Mouse (Mus musculus): ENCODE measurements around the gene Dgkb.

Gene Dgkb

DNA sequence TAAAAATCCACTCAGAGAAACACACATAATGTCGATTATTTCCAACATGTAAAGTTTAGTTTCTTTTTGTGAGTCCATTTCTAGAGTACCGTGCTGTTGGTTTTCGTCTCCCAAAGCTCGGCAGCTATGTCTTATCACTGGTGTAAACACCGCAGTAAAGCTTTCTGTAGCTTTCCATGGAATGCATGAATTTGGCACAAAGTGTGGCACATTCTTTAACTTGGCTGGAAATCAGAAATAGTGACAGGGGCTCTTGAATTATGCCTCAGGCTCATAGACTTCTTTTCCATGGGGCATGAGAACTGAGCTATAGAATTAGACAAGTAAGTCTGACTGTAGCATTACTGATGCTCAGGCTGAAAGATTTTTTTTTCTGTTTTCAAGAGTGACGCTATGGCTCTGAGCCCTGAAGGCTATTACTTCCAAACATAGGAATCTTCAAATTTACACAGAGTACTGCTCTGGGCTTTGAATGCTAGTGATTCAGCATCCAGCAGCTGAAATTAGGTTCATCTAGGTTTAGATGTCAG is 179.0 kb downstream of the Dgkb start:
- DNase-seq (ENCODE audit: low read depth, low spot score) = no peak

DNA sequence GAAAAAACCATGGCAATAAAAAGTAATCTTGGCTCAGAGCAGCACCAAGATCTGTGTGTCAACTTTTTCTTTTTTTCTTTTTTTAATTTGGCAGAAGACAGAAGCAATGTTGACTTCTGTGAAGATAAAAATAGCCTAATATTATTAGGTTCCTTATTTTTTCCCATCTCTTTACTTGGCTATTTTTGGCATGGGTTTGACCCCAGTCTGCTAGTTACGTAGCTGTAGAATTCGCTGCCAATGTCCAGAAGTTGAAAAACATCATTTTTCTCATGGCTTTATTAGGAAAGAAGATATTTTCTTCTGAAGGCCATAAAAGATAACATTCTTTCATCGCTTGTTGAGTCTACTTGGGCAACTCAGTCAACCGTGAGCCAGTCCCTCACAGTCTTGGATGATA is 200.1 kb downstream of the Dgkb start:
- no peak for DNase-seq (ENCODE audit: low read depth, low spot score)

DNA sequence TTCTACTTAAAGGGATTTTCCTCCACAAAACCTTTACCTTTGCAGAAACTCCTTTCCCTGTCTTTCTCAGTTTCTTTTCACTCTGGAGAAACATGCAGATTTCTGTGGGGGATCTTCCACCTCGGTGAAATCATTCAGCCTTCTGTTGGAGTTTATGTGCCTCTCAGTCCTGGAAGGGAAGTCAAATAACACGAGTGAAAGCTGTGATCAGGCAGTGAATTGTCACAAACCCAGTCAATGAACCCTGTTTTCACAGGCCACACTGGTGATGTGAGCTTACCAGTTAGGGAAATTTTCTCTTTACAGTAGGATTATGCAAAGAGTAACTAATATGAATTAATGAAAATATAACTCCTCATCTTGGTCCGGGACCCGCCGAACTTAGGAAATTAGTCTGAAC is 229.7 kb downstream of the Dgkb start:
- no peak for DNase-seq (ENCODE audit: low read depth, low spot score)

DNA sequence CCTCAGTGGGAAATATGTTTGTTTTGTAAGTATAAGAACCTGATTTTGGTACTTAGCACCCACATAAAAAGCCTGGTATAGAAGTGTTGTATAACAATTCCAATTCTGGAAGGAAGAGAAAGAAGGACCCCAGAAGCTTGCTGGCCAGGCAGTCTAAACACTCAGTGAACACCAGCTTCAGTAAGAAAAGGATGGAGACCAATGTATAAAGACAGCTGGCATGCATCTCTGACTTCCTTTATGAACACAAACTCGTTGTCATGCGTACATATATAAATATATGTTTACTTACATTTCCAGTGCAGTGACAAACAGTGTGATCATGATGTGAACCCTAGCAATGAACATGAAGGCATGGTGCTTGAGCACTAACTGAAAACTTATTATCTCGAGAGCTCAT is 270.7 kb downstream of the Dgkb start:
- no peak for DNase-seq (ENCODE audit: low read depth, low spot score)

DNA sequence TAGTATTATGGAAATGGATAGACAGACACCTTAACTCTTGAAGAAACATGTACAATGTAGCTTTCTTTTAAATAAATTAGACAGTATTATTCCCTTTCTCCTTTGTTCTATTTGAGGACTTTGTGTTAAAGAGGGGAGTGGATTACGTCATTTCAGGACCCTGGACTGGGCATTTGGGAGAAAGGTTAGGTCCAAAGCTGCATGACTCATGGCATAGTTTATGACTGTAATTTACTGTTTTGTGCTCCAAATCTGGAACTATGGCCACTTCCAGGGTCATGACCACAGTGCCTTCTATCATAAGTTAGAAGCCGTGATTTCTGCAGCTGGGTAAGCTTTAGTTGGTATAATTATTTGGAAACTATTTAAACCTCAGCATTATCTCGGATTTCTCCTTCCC is 294.4 kb downstream of the Dgkb start:
- DNase-seq (ENCODE audit: low read depth, low spot score) = no peak

DNA sequence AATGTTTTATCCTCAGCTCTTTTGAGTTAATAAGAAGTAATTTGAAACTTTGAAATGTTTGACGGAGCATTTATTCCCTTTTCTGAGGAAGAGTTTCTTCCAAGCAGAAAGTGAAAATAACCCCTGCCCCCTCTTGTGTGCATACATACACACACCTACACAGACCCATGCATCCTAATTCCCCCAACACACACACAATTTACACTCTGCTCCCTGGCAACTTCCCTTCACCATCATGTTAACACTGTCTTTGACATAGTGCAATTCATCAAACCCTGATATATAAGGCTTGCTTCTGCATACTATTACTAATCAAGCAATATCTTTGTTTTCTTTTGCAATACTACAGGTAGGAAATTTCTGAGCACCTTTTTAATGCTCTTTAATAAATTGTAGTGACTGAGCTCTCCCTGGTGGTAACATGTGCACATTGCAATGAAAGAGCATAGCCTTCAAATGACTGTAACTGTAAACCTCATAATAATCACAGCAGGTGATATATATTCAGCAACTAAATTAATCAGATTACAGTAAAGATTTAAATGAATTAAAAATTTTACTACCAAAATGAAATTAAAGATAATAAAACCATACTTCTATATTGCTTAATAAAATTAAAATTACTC is 297.6 kb downstream of the Dgkb start:
- DNase-seq (ENCODE audit: low read depth, low spot score) = no peak

DNA sequence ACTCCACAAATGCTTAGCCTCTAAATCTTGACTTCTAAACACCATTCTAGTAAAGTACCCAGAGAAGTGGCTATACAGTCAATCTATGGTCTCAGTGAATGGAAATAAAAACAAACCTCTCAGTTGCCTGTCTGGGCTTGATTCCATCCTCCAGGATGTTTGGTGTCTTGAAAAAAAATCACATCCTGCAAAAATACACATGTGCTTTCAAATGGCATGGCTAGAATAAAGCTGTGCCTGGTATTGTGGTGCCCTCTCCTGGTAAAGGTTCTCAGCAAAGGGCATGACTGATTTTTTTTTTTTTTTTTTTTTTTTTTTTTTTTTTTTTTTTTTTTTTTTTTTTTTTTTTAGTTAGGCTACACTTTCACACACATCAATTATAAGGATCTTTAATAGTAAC is 306.0 kb downstream of the Dgkb start:
- DNase-seq (ENCODE audit: low read depth, low spot score) = no peak

DNA sequence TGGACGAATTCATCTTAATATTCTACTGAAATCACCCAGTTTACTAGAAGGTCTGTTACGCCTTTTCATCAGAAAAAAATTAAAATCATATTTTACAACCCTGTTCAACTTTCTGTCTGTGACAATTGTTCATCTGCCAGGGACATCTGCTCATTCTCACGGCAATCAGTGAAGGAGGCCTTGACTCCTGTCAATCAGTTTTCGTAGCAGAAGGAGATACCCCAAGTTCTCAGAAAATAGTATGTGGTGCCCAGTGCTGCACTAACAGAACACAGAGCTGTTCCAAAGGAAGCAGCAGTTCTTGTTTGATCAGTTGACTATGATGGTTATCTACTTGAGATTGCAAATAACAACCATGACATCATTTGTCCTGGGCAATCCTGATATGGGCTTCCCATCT is 307.8 kb downstream of the Dgkb start:
- DNase-seq (ENCODE audit: low read depth, low spot score) = no peak

DNA sequence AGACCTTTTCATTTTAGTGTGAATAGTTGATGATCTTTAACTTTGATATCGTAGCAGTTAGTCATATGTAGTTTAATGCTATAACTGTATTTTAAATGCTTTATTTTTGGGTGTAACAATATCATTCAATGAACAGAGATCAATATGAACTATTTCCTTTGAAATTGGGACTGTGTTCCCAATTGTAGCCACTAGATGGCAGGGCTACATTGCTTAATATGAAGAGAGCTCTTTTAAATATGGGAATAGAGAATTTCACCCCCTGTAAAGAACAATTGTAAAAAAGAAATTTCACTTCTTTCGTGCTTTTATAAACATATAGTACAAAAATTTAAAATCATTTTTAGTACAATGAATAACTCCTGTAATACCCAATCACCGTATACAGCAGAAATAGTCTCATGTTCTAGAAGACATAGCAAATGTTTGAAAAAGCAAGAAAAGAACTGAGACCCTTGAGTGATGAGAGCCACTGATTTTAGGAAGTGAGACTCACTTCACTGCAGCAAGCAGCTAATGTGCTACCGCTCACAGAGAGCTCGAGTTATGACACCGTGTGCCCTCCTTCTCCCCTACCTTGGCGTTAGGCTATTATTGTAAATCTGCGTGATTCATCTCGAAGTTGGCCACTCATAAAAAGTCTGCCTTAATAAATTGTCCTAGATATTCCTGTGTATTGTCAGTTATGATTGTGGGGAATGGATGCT is 312.8 kb downstream of the Dgkb start:
- peak; percentile 41 for DNase-seq (ENCODE audit: low read depth, low spot score)

DNA sequence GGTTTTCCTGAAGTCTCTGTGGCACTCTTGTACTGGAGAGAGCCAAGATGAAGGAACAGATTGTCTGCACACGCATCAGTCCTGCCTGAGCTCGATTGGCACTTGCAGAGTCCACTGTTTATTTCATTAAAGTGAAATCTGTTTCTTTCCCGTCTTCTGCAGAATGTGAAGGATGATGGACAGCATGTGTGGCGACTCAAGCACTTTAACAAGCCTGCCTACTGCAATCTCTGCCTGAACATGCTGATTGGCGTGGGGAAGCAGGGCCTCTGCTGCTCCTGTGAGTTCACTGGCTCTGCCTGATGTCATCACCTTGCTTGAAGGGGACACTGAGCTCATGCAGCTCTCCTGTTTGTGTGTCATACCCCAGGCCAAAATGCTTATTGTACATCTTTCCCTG is 318.9 kb downstream of the Dgkb start:
- DNase-seq (ENCODE audit: low read depth, low spot score) = no peak

DNA sequence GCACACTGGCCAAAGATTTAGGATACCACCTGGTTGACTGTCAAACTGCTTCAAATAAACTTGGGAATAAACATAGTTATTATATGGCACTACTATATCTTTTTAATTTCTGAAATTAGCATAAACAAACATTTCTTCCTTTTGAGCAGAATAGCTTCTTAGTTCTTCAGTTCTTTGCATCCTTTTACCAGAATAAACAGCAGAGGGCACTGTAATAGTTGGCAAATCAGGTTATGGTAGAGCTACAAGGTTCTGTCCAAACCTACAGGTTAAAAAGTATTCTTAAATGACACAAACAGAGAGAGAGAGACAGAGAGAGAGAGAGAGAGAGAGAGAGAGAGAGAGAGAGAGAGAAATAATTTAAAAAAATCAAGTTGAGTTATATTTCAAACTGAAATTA is 322.5 kb downstream of the Dgkb start:
- no peak for DNase-seq (ENCODE audit: low read depth, low spot score)

DNA sequence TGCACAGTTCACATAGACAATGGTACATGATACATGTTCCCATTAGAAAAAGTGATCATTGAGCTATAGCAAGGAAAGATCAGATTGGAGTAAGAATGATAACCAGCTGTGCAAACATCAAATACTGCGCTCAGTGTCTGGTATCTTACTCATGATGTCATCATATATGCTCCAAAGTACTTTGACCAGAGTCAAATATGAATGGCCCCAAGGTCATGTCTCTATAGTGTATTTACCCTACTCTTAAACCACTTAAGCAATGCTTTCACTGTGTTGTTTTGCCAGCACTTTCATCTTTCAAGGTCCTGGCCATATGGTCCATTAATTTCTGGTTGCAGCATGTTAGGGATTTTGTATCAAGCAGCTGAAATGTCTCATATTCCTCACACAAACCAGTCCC is 415.1 kb downstream of the Dgkb start:
- no peak for DNase-seq (ENCODE audit: low read depth, low spot score)

DNA sequence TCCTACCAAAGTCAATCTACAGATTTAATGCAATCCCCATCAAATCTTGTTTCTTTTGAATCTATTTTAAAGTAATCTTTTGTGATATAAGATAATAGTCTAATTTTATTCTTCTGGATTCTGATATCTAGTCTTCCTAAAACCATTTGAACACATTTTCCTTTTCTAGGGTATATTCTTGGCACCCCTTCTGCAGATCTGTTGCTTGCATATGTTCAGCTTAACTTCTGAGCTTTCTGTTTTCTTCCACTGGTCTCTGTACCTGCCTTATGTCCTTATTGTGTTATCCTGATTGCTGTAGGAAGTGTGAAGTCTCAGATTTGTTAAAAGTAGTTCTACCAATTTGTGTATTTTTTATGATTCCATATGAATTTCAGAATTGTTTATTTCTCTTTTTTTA is 451.3 kb downstream of the Dgkb start:
- no peak for DNase-seq (ENCODE audit: low read depth, low spot score)

DNA sequence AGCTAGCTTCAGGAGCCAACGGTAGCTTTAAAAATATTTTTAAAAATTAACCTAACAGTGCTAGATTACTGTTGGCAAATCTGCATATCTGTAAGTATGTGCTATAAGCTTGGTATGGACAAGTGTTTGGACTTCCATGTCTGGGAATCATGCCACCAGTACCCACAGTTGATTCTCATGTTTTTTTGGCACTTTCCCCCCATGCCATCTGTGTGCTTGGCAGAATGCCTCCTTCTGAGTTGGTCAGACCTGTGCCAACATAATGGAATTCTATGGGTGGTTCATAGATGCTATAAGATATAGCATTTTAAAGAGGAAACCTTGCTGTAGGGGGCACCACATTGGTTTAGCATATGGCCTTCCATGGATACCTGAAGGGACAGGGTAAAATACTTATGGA is 484.0 kb downstream of the Dgkb start:
- no peak for DNase-seq (ENCODE audit: low read depth, low spot score)

DNA sequence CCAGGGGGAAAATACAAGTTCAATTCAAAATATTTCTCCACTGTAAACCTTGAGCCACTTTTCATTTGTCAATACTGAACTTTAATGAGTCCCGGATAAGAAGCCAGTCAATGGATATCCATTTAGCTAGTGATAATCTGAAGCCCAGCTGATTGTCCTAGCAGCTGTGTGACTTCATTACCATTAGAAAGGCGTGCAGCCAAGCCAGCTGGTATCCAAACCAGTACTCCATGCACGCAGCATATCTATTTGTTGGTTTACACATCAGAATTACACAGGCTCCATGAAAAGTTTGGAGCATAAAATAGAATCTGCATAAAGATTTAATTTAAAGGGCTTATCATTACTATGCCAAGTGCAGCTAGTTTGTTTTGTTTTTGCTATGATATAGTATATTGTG is 486.3 kb downstream of the Dgkb start:
- no peak for DNase-seq (ENCODE audit: low read depth, low spot score)

DNA sequence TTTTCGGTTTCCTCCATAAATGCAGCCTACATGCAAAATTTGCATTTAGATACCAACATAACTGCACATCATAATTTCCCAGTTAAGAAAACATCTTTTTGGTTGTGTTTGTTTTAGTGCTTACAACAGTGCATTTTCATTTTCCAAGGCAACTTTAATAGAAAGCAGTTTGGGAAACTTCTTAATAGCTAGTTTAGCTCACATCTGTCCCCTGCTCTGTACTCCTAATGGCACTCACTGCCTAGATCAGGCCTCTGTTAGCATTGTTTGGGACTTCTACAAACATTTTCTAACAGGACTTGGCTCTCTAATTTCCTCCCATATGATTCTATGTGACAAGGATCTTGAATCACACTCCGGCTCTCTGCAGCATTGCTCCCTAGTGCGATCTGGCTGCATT is 486.7 kb downstream of the Dgkb start:
- no peak for DNase-seq (ENCODE audit: low read depth, low spot score)

DNA sequence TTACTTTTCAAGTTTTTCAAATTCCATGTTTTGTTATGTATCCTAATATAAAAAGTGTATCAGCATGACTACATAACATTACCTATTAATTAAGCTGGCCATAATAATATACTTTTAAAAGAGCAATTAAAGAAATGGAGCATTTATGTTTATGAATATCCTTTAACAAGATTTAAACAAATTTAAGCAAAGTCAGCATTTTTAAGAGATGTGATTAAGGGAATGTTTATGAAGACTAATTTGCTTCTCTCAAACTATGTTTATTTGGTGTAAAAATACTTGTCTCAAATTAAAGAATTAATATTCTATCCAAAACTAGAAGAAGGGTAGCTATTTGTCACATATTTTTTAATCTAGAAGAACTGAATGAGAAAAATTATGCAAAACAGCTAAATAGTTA is 492.4 kb downstream of the Dgkb start:
- DNase-seq (ENCODE audit: low read depth, low spot score) = no peak

DNA sequence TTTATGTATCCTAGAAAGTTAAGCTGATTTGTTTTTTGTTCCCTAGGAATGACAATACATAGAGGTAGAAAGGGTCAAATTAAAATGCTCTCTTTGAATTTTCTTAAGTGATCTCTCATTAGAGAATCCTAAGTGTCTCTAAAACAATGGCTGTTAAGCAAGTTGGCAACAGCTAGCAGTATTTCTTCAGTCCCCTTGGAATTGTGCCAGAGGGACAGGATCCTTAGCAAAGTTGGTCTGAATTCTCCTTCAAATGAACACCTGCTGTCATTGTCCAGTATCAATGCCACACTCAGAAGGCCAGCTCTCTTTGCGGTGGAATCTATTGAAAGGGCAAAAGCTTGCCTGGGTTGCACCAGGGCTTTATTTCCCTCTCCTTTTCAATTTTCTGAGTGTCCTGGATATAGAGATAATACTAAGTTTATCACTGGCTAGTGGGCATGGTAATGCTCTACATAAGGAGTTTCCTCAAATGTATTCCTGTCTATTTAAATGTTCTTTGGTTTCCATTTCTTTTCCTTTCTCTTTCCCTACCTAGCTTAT is 510.3 kb downstream of the Dgkb start:
- no peak for DNase-seq (ENCODE audit: low read depth, low spot score)

DNA sequence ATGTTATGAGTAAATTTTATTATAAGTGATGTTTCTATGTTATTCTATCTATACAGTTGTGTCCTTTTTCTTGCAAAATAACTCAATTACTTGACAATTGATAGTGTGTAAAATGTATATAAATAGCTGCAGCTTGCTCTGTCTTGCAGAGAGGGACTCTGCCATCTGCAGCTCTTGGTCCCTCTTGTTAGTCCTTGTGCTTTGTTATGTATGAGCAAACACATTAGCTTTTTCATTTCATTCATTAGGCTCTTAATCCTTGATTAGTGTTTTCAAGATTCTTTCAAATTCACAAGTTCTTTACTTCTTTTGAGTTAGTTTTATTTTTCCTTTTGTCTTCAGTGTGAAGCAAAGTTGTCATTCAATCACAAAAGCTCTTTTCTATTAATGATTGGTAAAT is 511.3 kb downstream of the Dgkb start:
- DNase-seq (ENCODE audit: low read depth, low spot score) = no peak

DNA sequence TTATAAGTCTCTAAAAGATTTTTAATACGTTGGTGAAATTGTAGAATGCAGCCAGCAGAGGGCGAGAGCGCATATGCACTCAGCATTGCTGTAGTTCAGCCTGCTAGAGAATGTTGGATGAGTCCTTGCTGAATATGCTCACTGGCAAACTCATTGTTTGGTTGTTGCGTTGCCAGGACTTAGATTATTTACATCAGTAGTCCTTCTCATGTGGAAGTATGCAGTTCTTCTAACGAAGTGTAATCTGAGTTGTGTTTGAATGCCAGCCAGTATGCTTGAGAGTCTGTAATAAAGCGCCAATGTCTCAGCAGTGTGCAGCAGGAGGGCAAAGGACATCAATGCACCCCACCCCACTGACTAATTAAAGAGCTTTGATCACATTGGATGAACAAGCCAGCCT is 525.1 kb downstream of the Dgkb start:
- peak; percentile 13 for DNase-seq (ENCODE audit: low read depth, low spot score)

DNA sequence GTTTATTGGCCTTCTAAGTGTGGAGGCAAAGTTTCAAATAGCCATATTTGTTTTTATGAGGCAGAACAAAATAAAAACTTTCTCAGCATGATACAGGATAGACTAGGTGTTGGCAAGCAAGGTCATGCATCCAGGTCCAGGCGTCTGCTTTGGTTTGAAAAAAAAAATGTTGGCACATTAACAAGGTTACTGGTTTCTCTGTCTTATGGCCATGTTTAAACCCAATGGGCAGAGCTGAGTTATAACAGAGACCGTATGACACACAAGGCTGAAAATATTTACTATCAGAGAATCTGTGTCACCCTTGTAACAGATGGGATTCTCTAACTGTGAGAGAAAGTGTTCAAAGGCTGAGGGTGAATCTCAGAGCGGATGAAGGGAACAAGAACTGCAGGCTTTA is 535.0 kb downstream of the Dgkb start:
- no peak for DNase-seq (ENCODE audit: low read depth, low spot score)

DNA sequence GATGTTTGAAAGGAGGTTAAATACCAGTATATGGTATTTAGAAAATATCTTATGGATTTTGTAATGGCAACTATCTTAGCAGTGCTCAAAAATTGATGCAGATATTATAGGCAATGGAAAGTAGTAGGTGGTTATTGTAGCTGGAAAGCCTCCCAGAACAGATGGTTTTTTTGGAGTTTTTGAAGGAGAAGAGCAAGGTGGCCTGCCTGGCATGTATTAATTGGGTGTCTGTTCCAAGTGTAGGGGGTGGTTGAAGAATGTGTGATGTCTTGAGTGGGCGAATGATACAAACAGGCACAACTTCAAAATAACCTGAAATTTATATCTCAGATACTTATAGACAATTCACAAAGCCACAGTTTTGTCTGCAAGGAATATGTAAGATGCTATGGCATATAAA is 538.9 kb downstream of the Dgkb start:
- no peak for DNase-seq (ENCODE audit: low read depth, low spot score)

DNA sequence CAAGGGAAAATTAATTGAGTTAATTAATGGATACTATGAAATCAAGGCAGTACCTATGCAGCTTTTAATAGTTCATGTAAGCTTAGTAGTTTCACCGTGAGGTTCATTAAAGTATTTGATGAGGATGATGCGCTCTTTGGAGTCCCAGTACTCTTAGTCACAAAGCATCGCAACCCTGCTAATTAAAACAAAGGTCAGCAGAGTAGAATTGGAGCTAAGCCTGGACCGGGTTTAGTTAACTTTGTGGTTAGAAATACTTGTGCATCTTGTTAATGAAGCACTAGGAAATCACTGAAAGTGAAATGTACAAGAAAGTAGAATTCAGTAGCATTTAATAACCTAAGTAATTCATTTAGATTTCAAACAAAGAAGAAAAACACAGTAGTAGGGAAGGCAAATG is 544.0 kb downstream of the Dgkb start:
- DNase-seq (ENCODE audit: low read depth, low spot score) = no peak
